Mouse (Mus musculus): Measurements from ENCODE around the gene Slc27a4. TPM values are rescaled to one million over a fixed set of nuclear protein-coding genes. Genes with fewer than 3 reads are reported as not detected.
A peak's percentile ranks its signal among the peaks of the same experiment; 100 is the strongest.

Slc27a4 gene
- polyA plus RNA-seq, 1 experiment from 2014 or later = 2.4 TPM

GRCm38 (mm10) chr2:29846061-29846853 lies 43.8 kb downstream of the Slc27a4 start:
- DNase-seq (no peak), ATAC-seq (ENCODE audit: low read depth) (no peak)
- Histone ChIP-seq H3K9ac (no peak overlapping the region), H3K4me3 (replicated peaks) (peak overlapping the region; percentile 3; the same call in 1 of the 2 replicates), H3K4me1 (replicated peaks) (0 out of 2 replicates have a peak, but pooled peaks cover 8% of the 10 kb centered on the region), H3K9me3 (replicated peaks) (no peaks in the 10 kb centered on the region), H3K27ac (no peak overlapping the region), H3K4me2 (peak overlapping the region; percentile 28), H3K36me3 (peaks cover 38% of the 10 kb centered on the region), H3K27me3 (peaks cover 52% of the 10 kb centered on the region)
- WGBS (ENCODE audit: insufficient replicate concordance) = 47% methylated on average over 47 of the region's 47 CpGs

GRCm38 (mm10) chr2:29846911-29847310 lies 44.5 kb downstream of the Slc27a4 start:
- Histone ChIP-seq H3K9ac (no peak overlapping the region), H3K4me2 (no peak overlapping the region), H3K27ac (no peak overlapping the region), H3K9me3 (replicated peaks) (no peaks in the 10 kb centered on the region), H3K27me3 (peaks cover 52% of the 10 kb centered on the region), H3K4me1 (replicated peaks) (0 out of 2 replicates have a peak, but pooled peaks cover 8% of the 10 kb centered on the region), H3K4me3 (replicated peaks) (no peak overlapping the region), H3K36me3 (peaks cover 32% of the 10 kb centered on the region)
- ATAC-seq (ENCODE audit: low read depth) (no peak), DNase-seq (no peak)
- WGBS (ENCODE audit: insufficient replicate concordance) = 47% methylated on average over 3 of the region's 3 CpGs

GRCm38 (mm10) chr2:29849041-29849440 lies 46.6 kb downstream of the Slc27a4 start:
- WGBS (ENCODE audit: insufficient replicate concordance) = 59% methylated on average over 8 of the region's 8 CpGs

GRCm38 (mm10) chr2:29849841-29850480 lies 47.5 kb downstream of the Slc27a4 start:
- H3K36me3 ChIP-seq = peaks cover 6% of the 10 kb centered on the region; the same call in 1 of the 2 replicates
- no peaks in the 10 kb centered on the region for H3K9me3 ChIP-seq (replicated peaks)
- H3K27me3 ChIP-seq = peaks cover 34% of the 10 kb centered on the region
- H3K9ac ChIP-seq = no peak overlapping the region
- 42% methylated on average over 5 of the region's 5 CpGs for WGBS (ENCODE audit: insufficient replicate concordance)
- no peak overlapping the region for H3K4me2 ChIP-seq
- peaks cover 17% of the 10 kb centered on the region for H3K4me1 ChIP-seq (replicated peaks)
- H3K27ac ChIP-seq = no peak overlapping the region
- H3K4me3 ChIP-seq (replicated peaks) = no peak overlapping the region
- ATAC-seq (ENCODE audit: low read depth) (no peak), DNase-seq (no peak)

More at GRCm38 (mm10) chr2:29849041-29849440, 46.6 kb downstream of the Slc27a4 start:
- H3K4me3 ChIP-seq (replicated peaks) = no peak overlapping the region
- DNase-seq (no peak), ATAC-seq (ENCODE audit: low read depth) (no peak)
- H3K36me3 ChIP-seq = peaks cover 10% of the 10 kb centered on the region
- peaks cover 44% of the 10 kb centered on the region for H3K27me3 ChIP-seq
- H3K4me1 ChIP-seq (replicated peaks) = peaks cover 15% of the 10 kb centered on the region
- H3K9ac ChIP-seq = no peak overlapping the region
- no peaks in the 10 kb centered on the region for H3K9me3 ChIP-seq (replicated peaks)
- no peak overlapping the region for H3K27ac ChIP-seq
- no peak overlapping the region for H3K4me2 ChIP-seq

- Histone ChIP-seq H3K4me1 (replicated peaks) (peaks cover 12% of the 10 kb centered on the region), H3K36me3 (no peaks in the 10 kb centered on the region), H3K27ac (no peak overlapping the region), H3K9ac (no peak overlapping the region), H3K27me3 (peaks cover 24% of the 10 kb centered on the region), H3K9me3 (replicated peaks) (no peaks in the 10 kb centered on the region), H3K4me3 (replicated peaks) (no peak overlapping the region), H3K4me2 (no peak overlapping the region)
- DNase-seq (no peak), ATAC-seq (ENCODE audit: low read depth) (no peak)
- 47% methylated on average over 4 of the region's 4 CpGs for WGBS (ENCODE audit: insufficient replicate concordance)
Observed at GRCm38 (mm10) chr2:29852957-29853485, 50.6 kb downstream of the Slc27a4 start.

GRCm38 (mm10) chr2:29853736-29854135 lies 51.3 kb downstream of the Slc27a4 start:
- peaks cover 12% of the 10 kb centered on the region for H3K4me1 ChIP-seq (replicated peaks)
- H3K27ac ChIP-seq = no peak overlapping the region
- H3K27me3 ChIP-seq = peaks cover 28% of the 10 kb centered on the region
- H3K4me3 ChIP-seq (replicated peaks) = no peak overlapping the region
- 54% methylated on average over 5 of the region's 5 CpGs for WGBS (ENCODE audit: insufficient replicate concordance)
- H3K4me2 ChIP-seq = no peak overlapping the region
- DNase-seq (no peak), ATAC-seq (ENCODE audit: low read depth) (no peak)
- H3K36me3 ChIP-seq = no peaks in the 10 kb centered on the region
- H3K9ac ChIP-seq = no peak overlapping the region
- H3K9me3 ChIP-seq (replicated peaks) = no peaks in the 10 kb centered on the region

- 70% methylated on average over 10 of the region's 10 CpGs for WGBS (ENCODE audit: insufficient replicate concordance)
- Histone ChIP-seq H3K27me3 (peaks cover 25% of the 10 kb centered on the region), H3K9me3 (replicated peaks) (no peaks in the 10 kb centered on the region), H3K4me1 (replicated peaks) (peaks cover 8% of the 10 kb centered on the region), H3K36me3 (no peaks in the 10 kb centered on the region), H3K27ac (no peak overlapping the region), H3K4me3 (replicated peaks) (no peak overlapping the region), H3K9ac (no peak overlapping the region), H3K4me2 (no peak overlapping the region)
- DNase-seq = no peak
- no peak for ATAC-seq (ENCODE audit: low read depth)
Observed at GRCm38 (mm10) chr2:29855585-29856210, 53.3 kb downstream of the Slc27a4 start.

- Histone ChIP-seq H3K9ac (no peak overlapping the region), H3K4me1 (replicated peaks) (peaks cover 8% of the 10 kb centered on the region), H3K27ac (no peak overlapping the region), H3K36me3 (no peaks in the 10 kb centered on the region), H3K9me3 (replicated peaks) (no peaks in the 10 kb centered on the region), H3K4me2 (no peak overlapping the region), H3K27me3 (peaks cover 25% of the 10 kb centered on the region), H3K4me3 (replicated peaks) (no peak overlapping the region)
- no peak for ATAC-seq (ENCODE audit: low read depth)
- no peak for DNase-seq
- 42% methylated on average over 19 of the region's 19 CpGs for WGBS (ENCODE audit: insufficient replicate concordance)
Observed at GRCm38 (mm10) chr2:29856451-29857260, 54.2 kb downstream of the Slc27a4 start.

- H3K27ac ChIP-seq = no peak overlapping the region
- no peaks in the 10 kb centered on the region for H3K9me3 ChIP-seq (replicated peaks)
- H3K4me2 ChIP-seq = no peak overlapping the region
- peaks cover 8% of the 10 kb centered on the region for H3K4me1 ChIP-seq (replicated peaks)
- H3K4me3 ChIP-seq (replicated peaks) = no peak overlapping the region
- DNase-seq (no peak), ATAC-seq (ENCODE audit: low read depth) (no peak)
- no peak overlapping the region for H3K9ac ChIP-seq
- WGBS (ENCODE audit: insufficient replicate concordance) = 45% methylated on average over 2 of the region's 2 CpGs
- H3K36me3 ChIP-seq = no peaks in the 10 kb centered on the region
- peaks cover 25% of the 10 kb centered on the region for H3K27me3 ChIP-seq
Observed at GRCm38 (mm10) chr2:29857341-29857740, 54.9 kb downstream of the Slc27a4 start.

GRCm38 (mm10) chr2:29857967-29858366 lies 55.5 kb downstream of the Slc27a4 start:
- Histone ChIP-seq H3K4me2 (no peak overlapping the region), H3K9ac (no peak overlapping the region), H3K4me3 (replicated peaks) (no peak overlapping the region), H3K36me3 (no peaks in the 10 kb centered on the region), H3K9me3 (replicated peaks) (no peaks in the 10 kb centered on the region), H3K4me1 (replicated peaks) (peaks cover 8% of the 10 kb centered on the region), H3K27me3 (peaks cover 25% of the 10 kb centered on the region), H3K27ac (no peak overlapping the region)
- WGBS (ENCODE audit: insufficient replicate concordance) = 60% methylated on average over 5 of the region's 5 CpGs
- ATAC-seq (ENCODE audit: low read depth) (no peak), DNase-seq (no peak)
